Mouse (Mus musculus): ENCODE measurements around the gene Adat3.

Adat3 gene

GRCm38 (mm10) chr10:80650392-80650791, 47.7 kb downstream of the Adat3 start:
- no peak for DNase-seq (ENCODE audit: low read depth, low spot score)

GRCm38 (mm10) chr10:80653156-80653720, 50.6 kb downstream of the Adat3 start:
- no peak for DNase-seq (ENCODE audit: low read depth, low spot score)

- DNase-seq (ENCODE audit: low read depth, low spot score), result no peak
Measured at GRCm38 (mm10) chr10:80654866-80655265, 52.2 kb downstream of the Adat3 start.

- no peak for DNase-seq (ENCODE audit: low read depth, low spot score)
Measured at GRCm38 (mm10) chr10:80655406-80656129, 52.9 kb downstream of the Adat3 start.

GRCm38 (mm10) chr10:80656130-80656862, 53.6 kb downstream of the Adat3 start:
- DNase-seq (ENCODE audit: low read depth, low spot score), result peak; percentile 98

- peak; percentile 75 for DNase-seq (ENCODE audit: low read depth, low spot score)
Measured at GRCm38 (mm10) chr10:80656863-80657623, 54.4 kb downstream of the Adat3 start, which contains the start of gene Btbd2. TSS of gene Btbd2 (minus strand) at chr10:80657071.

Data from ZHBTc4 (cell line).